ENCODE assay signal across 8 mouse cellular contexts in genomic region chr5:122989001-122989525, GRCm38 (mm10). TPM values are rescaled to one million over a fixed set of nuclear protein-coding genes. Genes with fewer than 3 reads are reported as not detected.
A peak's percentile ranks its signal among the peaks of the same experiment; 100 is the strongest.
DNase-seq lines count a peak whose midpoint lies in the region; ATAC-seq and TF ChIP-seq lines count a peak whose summit lies in the region.

No protein-coding gene starts in this region.

- peaks cover 20% of the 10 kb centered on the region for H3K4me1 ChIP-seq in embryonic facial prominence, embryonic 14.5 days (ENCODE audit: control insufficient read depth, insufficient read depth, low read length)
- peaks cover 24 to 33% of the 10 kb centered on the region in 2 experiments for H3K4me1 ChIP-seq in heart, embryonic 14.5 days (ENCODE audit: control insufficient read depth in 2 of 2, insufficient read depth in 2 of 2, low read length in 2 of 2)
- H3K4me1 ChIP-seq in liver, embryonic 16.5 days (ENCODE audit: control insufficient read depth, low read depth, low read length), result peaks cover 19% of the 10 kb centered on the region
- H3K4me1 ChIP-seq in neural tube, embryonic 12.5 days, result peaks cover 53% of the 10 kb centered on the region
- H3K4me1 ChIP-seq in stomach, postnatal 0 days (replicated peaks; ENCODE audit: control insufficient read depth, insufficient read depth), result peaks cover 4% of the 10 kb centered on the region; the same call in 1 of the 2 replicates

- DNase-seq in adrenal gland, postnatal 4 days (ENCODE audit: low spot score in 2 of 2), result peak; percentile 37 to 45
- DNase-seq in embryonic facial prominence, embryonic 14.5 days (ENCODE audit: low spot score), result peak; percentile 82
- peak; percentile 82 for DNase-seq in kidney, postnatal 10 days
- peak; percentile 77 for DNase-seq in stomach, postnatal 0 days (ENCODE audit: low spot score)

- no peaks in the 10 kb centered on the region for H3K27me3 ChIP-seq in C2C12 (ENCODE audit: control insufficient read depth, insufficient read depth, insufficient read length)
- 0 out of 2 replicates have a peak, but pooled peaks cover 2% of the 10 kb centered on the region for H3K27me3 ChIP-seq in embryonic facial prominence, embryonic 14.5 days (replicated peaks; ENCODE audit: control insufficient read depth, insufficient read depth, low read length)
- H3K27me3 ChIP-seq in heart, embryonic 14.5 days (ENCODE audit: control insufficient read depth, insufficient read depth, low read length), result no peaks in the 10 kb centered on the region
- peaks cover 12% of the 10 kb centered on the region for H3K27me3 ChIP-seq in liver, embryonic 16.5 days (ENCODE audit: control insufficient read depth, insufficient read depth, low read depth, low read length)
- no peaks in the 10 kb centered on the region for H3K27me3 ChIP-seq in neural tube, embryonic 12.5 days (replicated peaks)
- no peaks in the 10 kb centered on the region for H3K27me3 ChIP-seq in stomach, postnatal 0 days (ENCODE audit: control insufficient read depth, insufficient read depth, low read length)

- no peaks in the 10 kb centered on the region for H3K79me3 ChIP-seq in C2C12 (ENCODE audit: low read depth)

- H3K36me3 ChIP-seq in C2C12 (ENCODE audit: control insufficient read depth, insufficient read depth), result no peaks in the 10 kb centered on the region
- H3K36me3 ChIP-seq in embryonic facial prominence, embryonic 14.5 days (ENCODE audit: control insufficient read depth, insufficient read depth, low read length), result no peaks in the 10 kb centered on the region
- H3K36me3 ChIP-seq in heart, embryonic 14.5 days (ENCODE audit: control insufficient read depth, insufficient read depth, low read length), result peaks cover 3% of the 10 kb centered on the region; the same call in 1 of the 2 replicates
- H3K36me3 ChIP-seq in liver, embryonic 16.5 days (ENCODE audit: control insufficient read depth, insufficient read depth), result no peaks in the 10 kb centered on the region
- H3K36me3 ChIP-seq in neural tube, embryonic 12.5 days, result no peaks in the 10 kb centered on the region
- H3K36me3 ChIP-seq in stomach, postnatal 0 days (ENCODE audit: control insufficient read depth, insufficient read depth, low read length), result no peaks in the 10 kb centered on the region

- ATAC-seq in embryonic facial prominence, embryonic 14.5 days (ENCODE audit: low read depth), result peak; percentile 45
- ATAC-seq in heart, embryonic 14.5 days (ENCODE audit: insufficient number of reproducible peaks, insufficient read depth, low FRiP score, low read depth), result 0 out of 2 replicates have a peak, but pooled peaks have one; percentile 16
- peak; percentile 54; the same call in 1 of the 2 replicates for ATAC-seq in liver, embryonic 16.5 days (ENCODE audit: low read depth)
- ATAC-seq in neural tube, embryonic 12.5 days (ENCODE audit: low FRiP score, low read depth), result peak; percentile 53
- peak; percentile 61 for ATAC-seq in stomach, postnatal 0 days (ENCODE audit: low FRiP score, low TSS enrichment)

- peak overlapping the region; percentile 51 for H3K4me3 ChIP-seq in C2C12 (ENCODE audit: insufficient read depth, poor library complexity, severe bottlenecking)
- peak overlapping the region; percentile 67 for H3K4me3 ChIP-seq in embryonic facial prominence, embryonic 14.5 days (ENCODE audit: low read depth, low read length)
- H3K4me3 ChIP-seq in heart, embryonic 14.5 days (ENCODE audit: control insufficient read depth in 1 of 2, insufficient read depth in 1 of 2, low read depth in 1 of 2, low read length in 2 of 2), result peak overlapping the region; percentile 69 to 77
- peak overlapping the region; percentile 70 for H3K4me3 ChIP-seq in liver, embryonic 16.5 days (ENCODE audit: low read depth, low read length)
- H3K4me3 ChIP-seq in neural tube, embryonic 12.5 days, result peak overlapping the region; percentile 67
- H3K4me3 ChIP-seq in stomach, postnatal 0 days (ENCODE audit: low read depth, low read length), result peak overlapping the region; percentile 65

- peak overlapping the region; percentile 84 for H3K9ac ChIP-seq in embryonic facial prominence, embryonic 14.5 days (ENCODE audit: low read depth, low read length)
- peak overlapping the region; percentile 84 for H3K9ac ChIP-seq in heart, embryonic 14.5 days (ENCODE audit: low read length)
- H3K9ac ChIP-seq in liver, embryonic 16.5 days (ENCODE audit: low read depth, low read length), result peak overlapping the region; percentile 66
- H3K9ac ChIP-seq in neural tube, embryonic 12.5 days, result peak overlapping the region; percentile 74
- peak overlapping the region; percentile 63 for H3K9ac ChIP-seq in stomach, postnatal 0 days (ENCODE audit: low read length)

- H3K9me3 ChIP-seq in embryonic facial prominence, embryonic 14.5 days (ENCODE audit: control insufficient read depth, low read length), result no peaks in the 10 kb centered on the region
- no peaks in the 10 kb centered on the region for H3K9me3 ChIP-seq in heart, embryonic 14.5 days (ENCODE audit: control insufficient read depth, low read length)
- H3K9me3 ChIP-seq in liver, embryonic 16.5 days (replicated peaks; ENCODE audit: control insufficient read depth, low read length), result no peaks in the 10 kb centered on the region
- H3K9me3 ChIP-seq in neural tube, embryonic 12.5 days, result no peaks in the 10 kb centered on the region
- no peaks in the 10 kb centered on the region for H3K9me3 ChIP-seq in stomach, postnatal 0 days (ENCODE audit: control insufficient read depth, low read length)

- no peaks in the 10 kb centered on the region for H3K79me2 ChIP-seq in C2C12 (ENCODE audit: control insufficient read depth, insufficient read depth)

- H3ac ChIP-seq in C2C12 (ENCODE audit: control insufficient read depth, insufficient read length, low read depth), result peak overlapping the region; percentile 79

- 2% methylated on average over 35 of the region's 39 CpGs for WGBS in embryonic facial prominence, embryonic 14.5 days
- under 1% methylated on average over 37 of the region's 39 CpGs for WGBS in heart, embryonic 14.5 days
- under 1% methylated on average over 38 of the region's 39 CpGs for WGBS in liver, embryonic 16.5 days (ENCODE audit: insufficient replicate concordance)
- WGBS in neural tube, embryonic 12.5 days, result under 1% methylated on average over 39 of the region's 39 CpGs
- under 1% methylated on average over 35 of the region's 39 CpGs for WGBS in stomach, postnatal 0 days

- TF ChIP-seq EP300 in stomach, postnatal 0 days (optimal IDR thresholded peaks at IDR 0.05), result no peak

- no peak for TF ChIP-seq CTCF in C2C12 (IDR thresholded peaks at IDR 0.05; ENCODE audit: control insufficient read depth, insufficient read depth, insufficient read length)
- TF ChIP-seq CTCF in stomach, postnatal 0 days (IDR thresholded peaks at IDR 0.05; ENCODE audit: low read depth), result no peak

- peak overlapping the region; percentile 99 for H3K4me2 ChIP-seq in embryonic facial prominence, embryonic 14.5 days (ENCODE audit: low read depth, low read length)
- peak overlapping the region; percentile 98 for H3K4me2 ChIP-seq in heart, embryonic 14.5 days (ENCODE audit: low read length)
- peak overlapping the region; percentile 88 for H3K4me2 ChIP-seq in liver, embryonic 16.5 days (ENCODE audit: low read depth, low read length)
- H3K4me2 ChIP-seq in neural tube, embryonic 12.5 days (replicated peaks), result peak overlapping the region; percentile 98
- H3K4me2 ChIP-seq in stomach, postnatal 0 days (replicated peaks; ENCODE audit: low read depth), result peak overlapping the region; percentile 93

- H3K27ac ChIP-seq in embryonic facial prominence, embryonic 14.5 days (replicated peaks; ENCODE audit: low read depth, low read length), result peak overlapping the region; percentile 83
- H3K27ac ChIP-seq in heart, embryonic 14.5 days (replicated peaks in 1 of 2; ENCODE audit: control insufficient read depth in 1 of 2, insufficient read depth in 1 of 2, low read depth in 2 of 2, low read length in 2 of 2), result peak overlapping the region; percentile 78 to 92
- H3K27ac ChIP-seq in liver, embryonic 16.5 days (ENCODE audit: low read length), result peak overlapping the region; percentile 29; the same call in 1 of the 2 replicates
- H3K27ac ChIP-seq in neural tube, embryonic 12.5 days, result peak overlapping the region; percentile 59
- H3K27ac ChIP-seq in stomach, postnatal 0 days (replicated peaks), result peak overlapping the region; percentile 56

TF ChIP-seq in C2C12, 6 proteins besides CTCF, POLR2A, EP300 and RAD21 (continues in another document):
- TF ChIP-seq USF1 (IDR thresholded peaks at IDR 0.05; ENCODE audit: low read depth) (no peak), MYOG (IDR thresholded peaks at IDR 0.05; ENCODE audit: control insufficient read depth, extremely low read depth, insufficient read length) (no peak), MAX (IDR thresholded peaks at IDR 0.05) (no peak)

RNA-seq across cellular contexts. Expression of gene Kdm2b, which starts 0.6 kb away (rescaled TPM):
- polyA plus RNA-seq in C2C12 (2012; fragmentation: generic; extraction: Trizol), result 15.3 TPM
- 10 to 100 TPM; 32.9 to 33.7 TPM for total RNA-seq in adrenal gland, postnatal 4 days (2021)
- polyA plus RNA-seq in embryonic facial prominence, embryonic 14.5 days (2014; fragmentation: Nextera tagmentation; extraction: Ambion mirVana), result 30.1 and 31.0 TPM in 2 replicates
- polyA plus RNA-seq in heart, embryonic 14.5 days (2014; fragmentation: Nextera tagmentation; extraction: Ambion mirVana), result 24.2 and 27.3 TPM in 2 replicates
- 14.4 and 15.3 TPM in 2 replicates for polyA plus RNA-seq in liver, embryonic 16.5 days (2015; fragmentation: Nextera tagmentation; extraction: Ambion mirVana)
- polyA plus RNA-seq in neural tube, embryonic 12.5 days (2016; fragmentation: Nextera tagmentation; extraction: Ambion mirVana), result 105 and 106 TPM in 2 replicates
- 15.3 and 15.5 TPM in 2 replicates for polyA plus RNA-seq in stomach, postnatal 0 days (2015; fragmentation: Nextera tagmentation; extraction: Ambion mirVana)

RNA-seq across cellular contexts. Expression of gene Orai1, which starts 25.8 kb away (rescaled TPM):
- 10.8 TPM for polyA plus RNA-seq in C2C12 (2012; fragmentation: generic; extraction: Trizol)
- total RNA-seq in adrenal gland, postnatal 4 days (2021), result 10 to 100 TPM; 12.6 to 14.1 TPM
- polyA plus RNA-seq in embryonic facial prominence, embryonic 14.5 days (2014; fragmentation: Nextera tagmentation; extraction: Ambion mirVana), result 19.5 and 20.8 TPM in 2 replicates
- polyA plus RNA-seq in heart, embryonic 14.5 days (2014; fragmentation: Nextera tagmentation; extraction: Ambion mirVana), result 18.0 and 24.6 TPM in 2 replicates
- 8.3 and 8.4 TPM in 2 replicates for polyA plus RNA-seq in liver, embryonic 16.5 days (2015; fragmentation: Nextera tagmentation; extraction: Ambion mirVana)
- polyA plus RNA-seq in neural tube, embryonic 12.5 days (2016; fragmentation: Nextera tagmentation; extraction: Ambion mirVana), result 13.9 and 14.2 TPM in 2 replicates
- polyA plus RNA-seq in stomach, postnatal 0 days (2015; fragmentation: Nextera tagmentation; extraction: Ambion mirVana), result 29.6 TPM in 2 replicates

RNA-seq across cellular contexts. Expression of gene Morn3, which starts 57.8 kb away (rescaled TPM):
- polyA plus RNA-seq in C2C12 (2012; fragmentation: generic; extraction: Trizol), result not detected
- not detected for total RNA-seq in adrenal gland, postnatal 4 days (2021)
- polyA plus RNA-seq in embryonic facial prominence, embryonic 14.5 days (2014; fragmentation: Nextera tagmentation; extraction: Ambion mirVana), result 0.34 and 3.6 TPM in 2 replicates
- polyA plus RNA-seq in heart, embryonic 14.5 days (2014; fragmentation: Nextera tagmentation; extraction: Ambion mirVana), result 0.67 TPM in 1 of 2 replicates, not detected in the other
- not detected in 2 replicates for polyA plus RNA-seq in liver, embryonic 16.5 days (2015; fragmentation: Nextera tagmentation; extraction: Ambion mirVana)
- polyA plus RNA-seq in neural tube, embryonic 12.5 days (2016; fragmentation: Nextera tagmentation; extraction: Ambion mirVana), result not detected in 2 replicates
- polyA plus RNA-seq in stomach, postnatal 0 days (2015; fragmentation: Nextera tagmentation; extraction: Ambion mirVana), result 0.41 TPM in 1 of 2 replicates, not detected in the other

Comparison
In these comparisons a context has a peak if more than half of its experiments do, and no peak if none do; other contexts are left out.
1. Peak in every context shown above with its lines: DNase-seq, ATAC-seq, H3K4me3 ChIP-seq and H3K27ac ChIP-seq.
2. H3K27ac ChIP-seq: peak in every context shown above with its lines; median percentile 85 in heart, embryonic 14.5 days; 83 in embryonic facial prominence, embryonic 14.5 days; 59 in neural tube, embryonic 12.5 days; 56 in stomach, postnatal 0 days; 29 in liver, embryonic 16.5 days.